Mouse (Mus musculus) layer of hippocampus, adult 11-12 months (tissue): ENCODE measurements around the gene Serpinb6b.

ENCODE experiments used
- DNase-seq: peaks from one replicate; pipeline ENCODE4 v3.0.0; 2022; ENCODE audit warnings: low spot score

Gene Serpinb6b

DNA sequence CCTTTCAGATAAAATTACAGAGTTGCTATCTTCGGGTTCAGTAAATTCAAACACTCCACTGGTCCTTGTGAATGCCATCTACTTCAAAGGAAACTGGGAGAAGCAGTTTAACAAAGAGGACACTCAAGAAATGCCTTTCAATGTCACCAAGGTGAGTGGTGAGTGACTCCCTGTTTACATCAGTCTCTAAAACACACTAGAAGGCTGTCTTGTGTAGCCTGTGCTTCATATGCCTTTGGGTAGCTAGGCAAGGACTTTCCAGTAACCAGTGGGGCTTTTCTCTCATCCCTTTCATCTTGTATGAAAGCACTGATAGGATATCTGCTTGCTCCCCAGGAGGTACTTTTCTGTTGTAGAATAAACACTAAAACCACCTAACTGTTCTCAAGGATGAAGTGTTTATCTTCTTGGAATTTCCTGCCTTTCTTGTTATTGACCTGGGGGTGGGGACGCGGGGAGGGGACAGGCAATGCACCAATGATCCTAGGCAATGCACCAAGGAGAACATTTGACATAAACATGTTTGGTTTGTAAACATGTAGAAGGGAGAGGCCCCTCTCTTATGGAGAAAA, 10.0 kb downstream of the Serpinb6b start:
- no peak for DNase-seq

DNA sequence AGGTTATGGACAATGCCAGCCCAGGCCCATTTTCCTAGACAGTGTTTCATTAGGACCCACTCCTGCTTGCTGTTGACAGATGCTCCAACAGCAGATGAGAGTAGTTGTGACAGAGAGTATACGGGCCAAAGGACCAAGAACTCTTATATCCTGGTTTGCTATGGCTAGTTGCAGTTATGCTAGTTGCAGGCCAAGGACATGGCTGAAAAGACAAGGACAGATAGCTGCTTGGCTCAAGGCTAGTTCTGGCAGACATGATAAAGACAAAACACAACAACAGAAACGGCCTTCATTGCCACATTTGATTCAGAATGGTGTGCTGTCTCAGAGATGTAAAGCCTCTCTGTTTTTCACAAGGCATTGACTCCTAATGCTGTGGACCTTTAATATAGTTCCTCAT, 10.7 kb downstream of the Serpinb6b start:
- no peak for DNase-seq

DNA sequence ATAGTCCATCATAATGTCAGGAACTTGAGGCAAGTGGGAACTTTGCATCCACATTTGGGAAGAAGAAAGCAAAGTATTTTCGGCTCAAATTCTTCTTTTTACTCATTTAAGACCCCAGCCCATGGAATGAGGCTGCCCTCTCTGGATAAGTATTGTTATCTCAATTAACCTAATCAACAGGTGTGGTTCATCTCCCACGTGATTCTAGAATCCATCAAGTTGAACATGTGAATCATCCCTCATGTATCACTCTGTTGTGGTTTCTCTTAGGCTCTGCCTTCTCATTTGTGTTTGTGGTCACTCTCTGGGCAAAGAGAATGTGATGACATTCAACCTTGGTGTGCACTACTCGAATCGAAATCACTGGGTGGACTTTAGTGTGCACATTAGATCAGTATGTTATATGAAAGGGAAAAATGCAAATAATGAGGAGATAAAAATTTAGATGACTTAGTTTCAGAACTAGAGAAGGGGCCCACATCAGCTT, 17.6 kb downstream of the Serpinb6b start:
- no peak for DNase-seq

DNA sequence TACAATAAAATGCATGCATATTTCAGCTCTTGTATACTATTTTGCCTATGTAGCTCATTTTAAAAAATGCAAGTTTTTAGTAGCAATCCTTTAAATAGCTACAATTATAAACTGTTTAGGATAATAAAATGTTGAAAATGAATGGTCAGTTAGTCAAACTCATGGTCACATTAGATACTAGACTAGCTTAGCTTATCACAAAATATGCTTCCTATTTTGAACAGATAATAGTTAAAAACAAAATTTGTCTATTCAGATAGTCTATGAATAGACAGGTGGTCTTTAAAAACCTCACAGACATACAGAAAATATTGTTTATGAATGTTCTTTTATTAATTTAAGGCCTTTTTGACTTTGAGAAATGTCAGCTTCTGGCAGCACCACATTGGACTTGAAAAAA, 21.2 kb downstream of the Serpinb6b start:
- no peak for DNase-seq

DNA sequence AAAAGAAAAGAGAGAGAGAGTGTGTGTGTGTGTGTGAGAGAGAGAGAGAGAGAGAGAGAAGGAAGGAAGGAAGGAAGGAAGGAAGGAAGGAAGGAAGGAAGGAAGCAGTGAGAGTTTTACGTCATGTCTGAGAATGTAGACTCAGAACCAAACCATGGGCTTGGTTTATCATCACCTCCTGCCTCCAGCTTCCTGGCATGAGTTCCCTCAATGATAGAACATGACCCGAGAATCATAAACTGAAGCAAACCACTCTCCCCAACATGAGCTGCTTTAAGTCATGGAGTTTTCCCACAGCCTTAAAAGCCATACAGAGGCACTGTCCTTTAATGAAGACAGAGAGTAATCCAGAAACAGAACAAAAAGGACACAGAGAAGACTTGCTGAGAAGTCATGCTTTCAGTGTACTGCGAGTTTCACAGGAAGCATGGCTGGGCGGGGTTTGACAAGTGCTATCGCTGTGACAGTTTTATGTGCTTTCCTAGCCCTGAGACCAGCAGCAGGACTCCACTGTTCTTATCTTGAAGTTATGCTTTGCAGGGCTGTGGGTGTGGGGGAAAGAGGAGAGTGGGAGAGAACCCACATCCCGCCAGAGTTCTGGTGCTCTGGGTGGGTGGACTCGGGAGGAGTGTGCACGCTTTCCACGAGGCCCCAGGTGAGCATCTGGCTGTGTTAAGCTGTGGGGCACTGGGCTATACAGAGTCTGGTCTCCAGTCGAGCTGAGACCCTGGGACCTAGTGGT, 28.3 kb downstream of the Serpinb6b start:
- no peak for DNase-seq

DNA sequence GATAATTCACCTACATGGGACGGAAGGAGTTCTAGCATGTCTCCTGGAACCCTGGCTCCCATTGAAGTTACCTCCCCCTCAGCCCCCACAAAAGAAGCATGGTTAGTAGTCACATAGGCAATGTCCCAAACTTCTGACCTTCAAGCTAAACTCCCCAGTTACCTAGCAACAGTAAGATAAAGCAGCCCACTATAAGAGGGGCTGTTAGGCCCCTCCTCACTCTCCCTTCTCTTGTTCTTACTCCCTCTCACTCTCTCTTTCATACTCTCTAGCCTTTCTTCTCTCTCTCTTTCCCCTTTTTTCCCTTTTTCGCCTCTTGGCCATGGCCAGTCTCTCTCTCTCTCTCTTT, 28.9 kb downstream of the Serpinb6b start:
- DNase-seq: no peak

DNA sequence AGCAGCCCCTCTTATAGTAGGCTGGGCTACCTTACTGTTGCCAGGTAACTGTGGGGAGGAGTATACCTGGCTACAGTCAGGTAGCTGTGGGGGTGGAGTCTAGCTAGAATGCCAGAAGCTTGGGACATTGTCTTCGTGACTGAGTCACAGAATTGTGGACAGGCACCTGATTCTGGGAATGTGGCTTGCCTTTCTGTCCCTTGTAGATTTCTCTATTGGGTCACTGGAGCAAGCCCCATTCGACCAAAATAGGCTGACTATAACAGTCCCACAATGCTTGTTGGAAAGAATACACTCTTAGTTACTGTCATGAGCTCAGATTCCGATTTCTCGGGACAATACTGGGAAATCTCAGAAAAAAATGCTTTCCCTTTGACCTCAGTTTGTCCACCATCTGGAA, 30.0 kb downstream of the Serpinb6b start:
- no peak for DNase-seq

DNA sequence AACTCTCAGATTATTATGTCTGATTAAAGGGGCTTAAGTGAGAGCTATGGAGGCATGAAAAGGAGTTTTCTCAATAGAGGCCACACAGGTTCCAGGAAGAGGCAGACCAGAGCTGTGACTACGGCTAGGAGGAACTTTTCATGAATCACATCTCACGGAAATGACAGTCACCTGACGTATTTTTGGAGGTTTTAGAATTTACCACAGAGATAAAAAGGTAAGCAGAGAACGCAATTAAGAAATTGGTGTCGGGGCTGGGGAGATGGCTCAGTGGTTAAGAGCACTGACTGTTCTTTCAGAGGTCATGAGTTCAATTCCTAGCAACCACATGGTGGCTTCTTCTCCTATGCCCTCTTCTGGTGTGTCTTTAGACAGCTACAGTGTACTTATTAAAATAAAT, 36.3 kb downstream of the Serpinb6b start:
- no peak for DNase-seq

DNA sequence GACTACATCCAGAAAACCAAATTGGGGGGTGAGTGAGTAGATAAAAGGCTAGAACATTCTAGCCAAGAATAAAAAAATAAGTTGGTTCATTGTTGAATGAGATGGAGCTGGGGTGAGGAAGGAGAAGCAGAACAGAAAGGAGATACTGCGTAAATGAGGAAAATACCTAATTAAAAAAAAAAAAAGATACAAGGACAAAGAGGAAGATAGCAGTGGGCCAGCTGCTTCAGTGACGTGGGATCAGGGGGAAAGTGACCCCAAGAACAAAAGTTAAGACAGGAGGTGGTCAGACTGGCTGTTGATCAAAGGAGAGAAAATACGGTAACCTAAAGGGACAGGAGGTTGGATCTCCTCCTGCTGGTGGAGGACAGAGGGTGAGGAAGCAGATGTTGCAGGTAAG, 37.9 kb downstream of the Serpinb6b start, which contains the start of gene Serpinb9:
Gene Serpinb9, plus strand, starts transcription at position 301 of the 400 bp plus-strand sequence.
- no peak for DNase-seq

DNA sequence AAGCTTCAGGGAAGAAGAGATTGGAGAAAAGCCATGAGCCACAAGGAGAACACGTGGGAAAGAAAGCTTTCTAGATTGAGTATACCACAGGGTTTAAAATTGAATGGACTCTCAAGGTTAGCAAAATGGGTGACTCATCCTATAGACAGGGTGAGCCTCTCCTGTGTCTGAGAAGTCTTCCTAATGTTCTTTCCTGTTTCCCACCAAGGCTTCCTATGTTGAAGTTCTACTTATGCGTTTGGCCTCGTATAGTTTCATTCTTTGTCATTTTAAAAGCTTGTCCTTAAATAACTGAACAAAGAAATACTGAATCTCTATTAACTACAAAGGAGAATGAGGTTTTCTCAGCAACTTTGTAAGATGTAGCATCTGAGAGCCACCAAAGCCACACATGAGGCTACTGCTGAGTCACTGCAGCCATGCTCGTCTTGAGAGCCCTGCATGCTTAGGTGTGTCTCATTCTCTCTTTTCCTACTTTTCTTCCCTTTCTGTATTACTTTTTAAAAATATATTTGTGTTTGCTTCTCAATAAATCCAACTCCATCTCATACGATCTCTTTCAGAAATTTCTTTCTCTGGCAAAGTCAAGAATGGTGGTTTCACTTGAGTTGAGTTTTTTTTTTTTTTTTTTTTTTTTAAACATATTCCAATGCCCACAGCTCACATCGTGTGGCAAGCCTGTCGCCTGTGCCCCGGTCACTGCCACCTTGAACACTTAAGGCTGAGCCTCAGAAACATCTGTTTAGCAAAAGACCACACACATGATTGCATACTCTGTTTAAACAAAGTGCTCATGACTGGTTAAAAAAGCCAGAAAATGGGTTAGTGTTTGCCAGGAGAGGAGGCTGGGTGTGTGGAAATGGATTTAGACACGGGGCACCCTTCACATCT, 38.8 kb downstream of the Serpinb6b start:
- DNase-seq: no peak

DNA sequence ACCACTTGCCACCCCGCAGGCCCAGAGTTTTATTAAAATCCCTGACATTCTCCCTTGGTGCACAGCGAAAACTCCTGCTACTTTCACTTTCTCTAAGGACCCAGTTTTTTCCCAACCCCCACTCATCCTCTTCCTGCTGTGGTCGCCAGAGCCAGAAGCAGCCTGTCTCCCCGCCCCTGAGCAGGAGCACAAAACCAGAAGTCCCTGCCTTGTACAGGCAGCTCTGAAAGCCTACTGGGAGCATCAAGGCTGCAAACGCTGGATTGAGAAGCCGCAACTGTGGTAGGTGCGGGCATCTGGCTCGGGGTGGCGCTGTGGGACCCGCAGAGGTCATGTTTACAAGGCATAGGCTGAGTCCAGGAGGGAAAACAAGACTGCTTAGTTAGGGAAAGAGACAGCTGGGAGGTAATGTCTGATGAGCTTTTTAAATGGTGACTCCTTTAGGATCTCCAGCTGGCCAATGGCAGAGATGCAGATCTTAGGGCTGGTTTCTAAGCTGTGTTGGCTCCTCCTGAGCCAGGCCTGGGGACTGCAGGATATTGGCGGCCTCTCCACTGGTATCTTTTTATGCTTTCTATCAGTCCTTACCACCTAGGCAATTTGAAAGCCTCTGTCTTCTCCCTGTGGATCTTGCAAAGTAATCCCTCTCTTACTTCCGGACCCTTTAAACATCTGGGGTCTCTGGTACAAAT, 39.6 kb downstream of the Serpinb6b start:
- peak; percentile 85 for DNase-seq

DNA sequence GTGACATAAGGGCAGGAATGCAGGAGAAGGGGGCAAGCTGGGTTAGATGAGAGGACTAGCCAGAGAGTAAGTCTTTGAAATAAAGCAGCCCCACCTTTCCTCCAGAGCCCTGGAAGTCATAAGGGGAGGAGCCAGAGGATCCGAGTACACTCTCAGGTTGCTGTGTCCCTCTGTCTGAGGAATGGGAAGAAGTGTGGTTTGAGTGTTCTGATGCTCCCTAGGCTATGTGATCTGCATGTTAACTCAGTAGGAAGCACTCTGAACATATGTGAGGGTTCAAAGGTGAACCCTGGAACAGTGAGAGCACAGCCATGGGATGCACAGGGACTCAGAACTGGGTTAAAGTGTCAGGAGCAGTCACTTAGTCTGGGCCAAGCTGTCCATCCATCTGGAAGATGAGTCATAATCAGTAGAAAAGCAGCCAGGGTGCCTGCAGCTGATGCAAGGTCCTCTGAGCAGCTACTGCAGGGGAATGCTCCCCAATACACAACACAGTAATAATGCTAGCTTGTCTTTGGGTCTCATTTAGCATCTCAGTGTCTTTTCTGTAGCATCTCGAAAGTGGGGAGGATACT, 40.6 kb downstream of the Serpinb6b start:
- DNase-seq: no peak

DNA sequence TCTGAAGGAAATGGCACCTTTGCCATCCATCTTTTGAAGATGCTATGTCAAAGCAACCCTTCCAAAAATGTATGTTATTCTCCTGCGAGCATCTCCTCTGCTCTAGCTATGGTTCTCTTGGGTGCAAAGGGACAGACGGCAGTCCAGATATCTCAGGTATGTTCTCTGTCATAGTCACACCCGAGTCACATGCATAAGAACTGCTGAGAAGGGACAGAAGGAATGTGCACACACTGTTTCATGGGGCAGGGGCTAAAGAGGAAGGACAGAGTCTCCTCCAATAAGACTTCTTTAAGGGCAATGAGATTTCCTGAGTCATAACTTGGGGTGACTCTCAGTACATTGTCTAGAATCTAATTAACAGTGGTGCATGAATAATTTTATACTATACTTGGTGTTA, 41.5 kb downstream of the Serpinb6b start:
- no peak for DNase-seq

DNA sequence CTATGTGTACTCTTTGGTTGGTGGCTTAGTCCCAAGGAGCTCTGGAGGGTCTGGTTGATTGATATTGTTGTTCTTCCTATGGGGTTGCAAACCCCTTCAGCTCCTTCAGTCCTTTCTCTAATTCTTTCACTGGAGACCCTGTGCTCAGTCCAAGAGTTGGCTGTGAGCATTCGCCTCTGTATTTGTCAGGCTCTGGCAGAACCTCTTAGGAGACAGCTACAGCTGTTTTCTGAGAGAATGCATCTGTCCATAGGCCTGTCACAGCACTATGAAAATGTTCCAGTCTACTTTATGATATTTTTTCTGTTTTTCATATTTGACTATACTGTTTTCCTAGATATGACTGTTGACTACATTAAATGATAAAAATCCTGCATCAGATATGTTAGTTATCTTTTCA, 47.4 kb downstream of the Serpinb6b start:
- DNase-seq: no peak

DNA sequence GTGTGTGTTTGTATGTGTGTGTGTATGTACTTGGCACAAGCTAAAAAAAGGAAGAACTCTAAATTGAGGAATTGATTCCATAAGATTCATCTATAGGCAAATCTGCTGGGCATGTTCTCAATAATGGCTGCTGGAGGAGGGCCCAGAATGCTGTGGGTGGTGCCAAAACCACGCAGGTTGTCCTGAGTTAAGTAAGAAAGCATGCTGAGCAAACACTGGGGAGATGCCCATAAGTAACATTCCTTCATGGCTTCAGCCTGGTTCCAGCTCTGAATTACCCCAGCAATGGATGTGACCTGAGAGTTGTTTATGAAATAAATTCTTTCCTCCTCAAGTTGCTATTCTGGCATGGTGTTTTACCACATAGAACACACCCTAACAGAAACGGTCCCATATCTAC, 48.3 kb downstream of the Serpinb6b start:
- DNase-seq: no peak

DNA sequence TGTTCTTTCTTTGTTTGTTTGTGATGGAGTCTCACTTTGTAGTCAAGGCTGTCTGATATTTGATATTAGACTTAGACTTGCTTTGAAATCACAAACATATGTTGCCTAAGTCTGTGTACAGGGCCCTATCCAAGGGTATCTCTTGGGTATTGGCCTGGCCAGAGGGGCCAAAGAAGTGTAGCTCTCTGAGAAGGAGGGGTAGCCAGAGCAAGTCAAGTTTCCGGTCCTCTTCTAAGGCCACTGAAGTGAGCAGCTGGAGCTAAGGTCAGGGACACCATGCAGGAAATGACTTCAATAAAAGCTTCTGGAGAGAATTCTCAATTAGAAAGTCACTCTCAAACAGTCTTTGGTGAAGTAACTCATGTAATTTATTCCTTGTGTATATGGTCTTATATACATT, 57.4 kb downstream of the Serpinb6b start:
- no peak for DNase-seq

DNA sequence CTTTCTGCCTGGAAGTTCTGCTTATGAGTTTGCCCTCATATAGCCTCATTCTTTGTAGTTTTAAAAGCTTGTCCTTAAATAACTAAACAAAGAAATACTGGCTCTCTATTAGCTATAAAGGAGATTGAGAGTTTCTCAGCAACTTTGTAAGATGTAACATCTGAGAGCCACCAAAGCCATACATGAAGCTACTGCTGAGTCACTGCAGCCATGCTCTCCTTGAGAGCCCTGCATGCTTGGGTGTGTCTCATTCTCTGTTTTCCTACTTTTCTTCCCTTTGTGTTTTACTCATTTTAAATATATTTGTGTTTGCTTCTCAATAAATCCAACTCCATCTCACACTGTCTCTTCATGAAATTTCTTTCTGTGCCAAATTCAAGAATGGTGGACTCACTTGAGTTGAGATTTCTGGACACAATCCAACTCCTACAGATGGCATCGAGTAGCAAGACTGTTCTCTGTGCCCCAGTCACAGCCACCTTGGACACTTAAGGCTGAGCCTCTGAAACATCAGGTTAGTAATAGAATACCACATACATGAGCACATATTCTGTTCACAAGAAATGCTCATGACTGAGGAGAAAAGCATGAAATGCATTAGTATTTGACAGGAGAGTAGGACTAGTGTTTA, 61.5 kb downstream of the Serpinb6b start:
- no peak for DNase-seq

DNA sequence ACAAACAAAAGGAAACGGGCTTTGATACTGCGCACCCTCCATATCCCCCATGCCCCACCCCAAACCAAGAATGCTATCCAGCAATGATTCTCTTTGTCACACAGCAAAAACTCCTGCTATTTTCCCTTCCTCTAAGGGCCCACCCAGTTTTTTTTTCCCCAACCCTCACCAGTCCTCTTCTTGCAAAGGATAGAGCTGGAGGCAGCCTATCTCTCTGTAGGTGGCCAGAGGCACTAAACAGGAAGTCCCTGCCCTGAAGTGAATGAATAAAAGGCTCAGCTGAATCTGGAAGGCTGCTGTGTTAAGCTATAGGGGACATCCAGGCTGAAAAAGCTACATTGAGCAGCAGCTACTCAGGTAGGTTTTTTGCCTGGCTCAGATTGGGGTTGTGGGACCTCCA, 62.2 kb downstream of the Serpinb6b start, which contains the start of gene Serpinb9b:
Gene Serpinb9b, plus strand, starts transcription at position 173 of the 400 bp plus-strand sequence.
- DNase-seq: no peak

DNA sequence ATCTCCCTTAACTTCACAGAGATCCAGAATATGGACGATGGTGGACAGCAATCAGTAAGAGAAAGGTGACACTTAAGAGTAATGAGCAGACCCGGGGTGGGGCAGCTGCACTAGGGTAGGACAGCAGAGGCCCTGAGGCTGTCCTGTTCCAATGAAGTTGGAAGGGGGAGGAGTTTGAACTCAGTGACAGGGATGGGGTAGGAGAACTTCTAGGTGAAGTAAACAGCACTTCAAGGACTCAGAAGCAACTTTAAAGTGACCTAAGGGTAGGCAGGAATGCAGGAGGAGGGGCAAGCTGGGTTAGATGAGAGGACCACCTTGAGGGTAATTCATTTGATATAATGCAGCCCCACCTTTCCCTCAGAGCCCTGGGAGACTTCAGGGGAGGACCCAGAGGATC, 63.1 kb downstream of the Serpinb6b start:
- no peak for DNase-seq

DNA sequence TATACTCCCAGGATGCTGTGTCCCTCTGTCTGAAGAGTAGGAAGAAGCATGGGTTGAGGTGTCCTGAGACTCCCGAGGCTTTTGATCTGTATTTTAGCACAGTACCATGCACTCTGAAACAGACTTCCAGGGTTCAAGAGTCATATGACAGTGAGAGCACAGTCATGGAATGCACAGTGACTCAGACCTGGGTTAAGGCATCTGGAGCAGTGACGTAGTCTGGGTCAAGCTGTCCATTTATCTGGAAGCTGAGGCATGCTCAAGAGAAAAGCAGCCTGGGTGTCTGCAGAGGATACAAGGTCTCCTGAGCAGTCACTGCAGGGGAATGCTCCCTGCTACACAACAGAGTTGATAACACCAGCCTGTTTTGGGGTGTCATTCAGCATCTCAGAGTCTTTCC, 63.5 kb downstream of the Serpinb6b start:
- no peak for DNase-seq
